Mouse (Mus musculus): Measurements from ENCODE around the gene Slc48a1. TPM values are rescaled to one million over a fixed set of nuclear protein-coding genes. Genes with fewer than 3 reads are reported as not detected.

Slc48a1 gene
- polyA plus RNA-seq, 1 experiment from 2014 or later: 33.6 TPM

- no peak for DNase-seq (ENCODE audit: low spot score, missing footprints)
- no peaks in the 10 kb centered on the region for H3K27me3 ChIP-seq (ENCODE audit: control insufficient read depth, insufficient read depth, low read length)
- ATAC-seq (ENCODE audit: low FRiP score): no peak
- H3K4me3 ChIP-seq (ENCODE audit: low read depth, low read length): no peak overlapping the region
- H3K27ac ChIP-seq (ENCODE audit: low read depth, low read length): no peak overlapping the region
- no peak overlapping the region for H3K9ac ChIP-seq (ENCODE audit: low read length)
- no peaks in the 10 kb centered on the region for H3K36me3 ChIP-seq (ENCODE audit: control insufficient read depth, insufficient read depth, low read length)
- H3K4me2 ChIP-seq: no peak overlapping the region
- 51% methylated on average over 4 of the region's 4 CpGs for WGBS
- H3K4me1 ChIP-seq (ENCODE audit: control insufficient read depth, insufficient read depth, low read length): no peaks in the 10 kb centered on the region
- H3K9me3 ChIP-seq (ENCODE audit: control insufficient read depth, low read length): no peaks in the 10 kb centered on the region
Observed at GRCm38 (mm10) chr15:97742600-97742999, 35.7 kb upstream of the Slc48a1 start.

- 89% methylated on average over 5 of the region's 5 CpGs for WGBS
- ATAC-seq (ENCODE audit: low FRiP score): no peak
- H3K27ac ChIP-seq (ENCODE audit: low read depth, low read length): no peak overlapping the region
Observed at GRCm38 (mm10) chr15:97743210-97743609, 35.1 kb upstream of the Slc48a1 start.

GRCm38 (mm10) chr15:97743961-97744525 lies 34.3 kb upstream of the Slc48a1 start:
- no peaks in the 10 kb centered on the region for H3K36me3 ChIP-seq (ENCODE audit: control insufficient read depth, insufficient read depth, low read length)
- DNase-seq (ENCODE audit: low spot score, missing footprints) (no peak), ATAC-seq (ENCODE audit: low FRiP score) (no peak)
- WGBS: 79% methylated on average over 12 of the region's 12 CpGs
- H3K27ac ChIP-seq (ENCODE audit: low read depth, low read length): no peak overlapping the region
- no peaks in the 10 kb centered on the region for H3K9me3 ChIP-seq (ENCODE audit: control insufficient read depth, low read length)
- H3K4me2 ChIP-seq: no peak overlapping the region
- peaks cover 5% of the 10 kb centered on the region for H3K4me1 ChIP-seq (ENCODE audit: control insufficient read depth, insufficient read depth, low read length)
- H3K9ac ChIP-seq (ENCODE audit: low read length): no peak overlapping the region
- H3K4me3 ChIP-seq (ENCODE audit: low read depth, low read length): no peak overlapping the region
- no peaks in the 10 kb centered on the region for H3K27me3 ChIP-seq (ENCODE audit: control insufficient read depth, insufficient read depth, low read length)

More at GRCm38 (mm10) chr15:97743210-97743609, 35.1 kb upstream of the Slc48a1 start:
- Histone ChIP-seq H3K4me1 (ENCODE audit: control insufficient read depth, insufficient read depth, low read length) (peaks cover under 1% of the 10 kb centered on the region; the same call in 1 of the 2 replicates), H3K4me3 (ENCODE audit: low read depth, low read length) (no peak overlapping the region), H3K4me2 (no peak overlapping the region), H3K27me3 (ENCODE audit: control insufficient read depth, insufficient read depth, low read length) (no peaks in the 10 kb centered on the region), H3K9ac (ENCODE audit: low read length) (no peak overlapping the region), H3K9me3 (ENCODE audit: control insufficient read depth, low read length) (no peaks in the 10 kb centered on the region), H3K36me3 (ENCODE audit: control insufficient read depth, insufficient read depth, low read length) (no peaks in the 10 kb centered on the region)
- no peak for DNase-seq (ENCODE audit: low spot score, missing footprints)

GRCm38 (mm10) chr15:97744930-97745329 lies 33.4 kb upstream of the Slc48a1 start:
- Histone ChIP-seq H3K4me1 (ENCODE audit: control insufficient read depth, insufficient read depth, low read length) (peaks cover 5% of the 10 kb centered on the region), H3K27ac (ENCODE audit: low read depth, low read length) (no peak overlapping the region), H3K9me3 (ENCODE audit: control insufficient read depth, low read length) (no peaks in the 10 kb centered on the region), H3K27me3 (ENCODE audit: control insufficient read depth, insufficient read depth, low read length) (no peaks in the 10 kb centered on the region), H3K4me2 (no peak overlapping the region), H3K4me3 (ENCODE audit: low read depth, low read length) (no peak overlapping the region), H3K9ac (ENCODE audit: low read length) (no peak overlapping the region), H3K36me3 (ENCODE audit: control insufficient read depth, insufficient read depth, low read length) (no peaks in the 10 kb centered on the region)
- DNase-seq (ENCODE audit: low spot score, missing footprints) (no peak), ATAC-seq (ENCODE audit: low FRiP score) (no peak)
- WGBS: 82% methylated on average over 10 of the region's 10 CpGs

- no peak overlapping the region for H3K9ac ChIP-seq (ENCODE audit: low read length)
- no peak overlapping the region for H3K4me2 ChIP-seq
- peaks cover 5% of the 10 kb centered on the region for H3K4me1 ChIP-seq (ENCODE audit: control insufficient read depth, insufficient read depth, low read length)
- DNase-seq (ENCODE audit: low spot score, missing footprints) (no peak), ATAC-seq (ENCODE audit: low FRiP score) (no peak)
- no peaks in the 10 kb centered on the region for H3K9me3 ChIP-seq (ENCODE audit: control insufficient read depth, low read length)
- no peaks in the 10 kb centered on the region for H3K36me3 ChIP-seq (ENCODE audit: control insufficient read depth, insufficient read depth, low read length)
- no peak overlapping the region for H3K27ac ChIP-seq (ENCODE audit: low read depth, low read length)
- H3K27me3 ChIP-seq (ENCODE audit: control insufficient read depth, insufficient read depth, low read length): no peaks in the 10 kb centered on the region
- no peak overlapping the region for H3K4me3 ChIP-seq (ENCODE audit: low read depth, low read length)
- WGBS: 66% methylated on average over 10 of the region's 10 CpGs
Observed at GRCm38 (mm10) chr15:97745331-97745730, 33.0 kb upstream of the Slc48a1 start.

GRCm38 (mm10) chr15:97746278-97746677 lies 32.0 kb upstream of the Slc48a1 start:
- peaks cover 5% of the 10 kb centered on the region for H3K4me1 ChIP-seq (ENCODE audit: control insufficient read depth, insufficient read depth, low read length)
- WGBS: 95% methylated on average over 10 of the region's 10 CpGs
- ATAC-seq (ENCODE audit: low FRiP score): no peak

GRCm38 (mm10) chr15:97746748-97747147 lies 31.6 kb upstream of the Slc48a1 start:
- Histone ChIP-seq H3K4me3 (ENCODE audit: low read depth, low read length) (no peak overlapping the region), H3K27me3 (ENCODE audit: control insufficient read depth, insufficient read depth, low read length) (no peaks in the 10 kb centered on the region), H3K36me3 (ENCODE audit: control insufficient read depth, insufficient read depth, low read length) (no peaks in the 10 kb centered on the region), H3K27ac (ENCODE audit: low read depth, low read length) (no peak overlapping the region), H3K9ac (ENCODE audit: low read length) (no peak overlapping the region), H3K4me2 (no peak overlapping the region), H3K4me1 (ENCODE audit: control insufficient read depth, insufficient read depth, low read length) (peaks cover 5% of the 10 kb centered on the region), H3K9me3 (ENCODE audit: control insufficient read depth, low read length) (no peaks in the 10 kb centered on the region)
- DNase-seq (ENCODE audit: low spot score, missing footprints): no peak
- 94% methylated on average over 24 of the region's 24 CpGs for WGBS
- ATAC-seq (ENCODE audit: low FRiP score): no peak

More at GRCm38 (mm10) chr15:97746278-97746677, 32.0 kb upstream of the Slc48a1 start:
- H3K4me3 ChIP-seq (ENCODE audit: low read depth, low read length): no peak overlapping the region
- H3K4me2 ChIP-seq: no peak overlapping the region
- no peaks in the 10 kb centered on the region for H3K36me3 ChIP-seq (ENCODE audit: control insufficient read depth, insufficient read depth, low read length)
- no peak overlapping the region for H3K9ac ChIP-seq (ENCODE audit: low read length)
- H3K27ac ChIP-seq (ENCODE audit: low read depth, low read length): no peak overlapping the region
- no peak for DNase-seq (ENCODE audit: low spot score, missing footprints)
- no peaks in the 10 kb centered on the region for H3K27me3 ChIP-seq (ENCODE audit: control insufficient read depth, insufficient read depth, low read length)
- no peaks in the 10 kb centered on the region for H3K9me3 ChIP-seq (ENCODE audit: control insufficient read depth, low read length)

- Histone ChIP-seq H3K27ac (ENCODE audit: low read depth, low read length) (no peak overlapping the region), H3K4me3 (ENCODE audit: low read depth, low read length) (no peak overlapping the region), H3K36me3 (ENCODE audit: control insufficient read depth, insufficient read depth, low read length) (no peaks in the 10 kb centered on the region), H3K27me3 (ENCODE audit: control insufficient read depth, insufficient read depth, low read length) (no peaks in the 10 kb centered on the region), H3K4me2 (no peak overlapping the region), H3K9me3 (ENCODE audit: control insufficient read depth, low read length) (no peaks in the 10 kb centered on the region), H3K9ac (ENCODE audit: low read length) (no peak overlapping the region), H3K4me1 (ENCODE audit: control insufficient read depth, insufficient read depth, low read length) (peaks cover 5% of the 10 kb centered on the region)
- ATAC-seq (ENCODE audit: low FRiP score) (no peak), DNase-seq (ENCODE audit: low spot score, missing footprints) (no peak)
- 86% methylated on average over 4 of the region's 4 CpGs for WGBS
Observed at GRCm38 (mm10) chr15:97747486-97747885, 30.8 kb upstream of the Slc48a1 start.

GRCm38 (mm10) chr15:97748309-97748708 lies 30.0 kb upstream of the Slc48a1 start:
- no peak overlapping the region for H3K27ac ChIP-seq (ENCODE audit: low read depth, low read length)
- H3K4me2 ChIP-seq: no peak overlapping the region
- no peak overlapping the region for H3K9ac ChIP-seq (ENCODE audit: low read length)
- WGBS: 24% methylated on average over 10 of the region's 10 CpGs
- H3K27me3 ChIP-seq (ENCODE audit: control insufficient read depth, insufficient read depth, low read length): no peaks in the 10 kb centered on the region
- peaks cover 5% of the 10 kb centered on the region for H3K4me1 ChIP-seq (ENCODE audit: control insufficient read depth, insufficient read depth, low read length)
- H3K4me3 ChIP-seq (ENCODE audit: low read depth, low read length): no peak overlapping the region
- peak; percentile 57 for ATAC-seq (ENCODE audit: low FRiP score)
- no peak for DNase-seq (ENCODE audit: low spot score, missing footprints)
- H3K36me3 ChIP-seq (ENCODE audit: control insufficient read depth, insufficient read depth, low read length): no peaks in the 10 kb centered on the region
- no peaks in the 10 kb centered on the region for H3K9me3 ChIP-seq (ENCODE audit: control insufficient read depth, low read length)
